Mouse (Mus musculus): ENCODE measurements around the gene Casd1.

DNA sequence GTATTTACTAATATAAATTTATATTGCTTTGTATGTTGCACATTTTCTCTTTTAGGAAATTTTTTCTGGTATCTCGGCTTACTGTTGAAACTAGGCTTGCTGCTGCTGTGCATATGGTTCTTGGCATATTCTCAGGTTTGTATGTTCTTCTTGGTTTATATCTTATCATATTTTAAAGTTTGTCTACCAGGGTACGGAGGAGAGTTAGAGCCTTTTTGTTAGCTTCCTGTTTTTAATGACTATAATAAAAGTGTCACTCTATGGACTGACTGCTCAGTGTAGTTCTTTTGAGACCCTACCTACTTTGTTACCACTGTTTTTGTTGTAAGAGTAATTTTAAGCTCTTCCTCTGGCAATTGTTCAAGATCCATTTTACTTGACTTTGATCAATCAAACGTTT is 30.8 kb downstream of the Casd1 start:
- TF ChIP-seq CTCF (IDR thresholded peaks at IDR 0.05; ENCODE audit: borderline replicate concordance, control insufficient read depth, extremely low read depth, insufficient read depth, low read length, poor library complexity), result no peak
- no peak for TF ChIP-seq POLR2A (IDR thresholded peaks at IDR 0.05; ENCODE audit: control insufficient read depth, extremely low read depth, insufficient read depth, low read length, poor library complexity)
